Mouse (Mus musculus) liver, embryonic 15.5 days (tissue): ENCODE results near the gene Phb2. TPM values are rescaled to one million over a fixed set of nuclear protein-coding genes. Genes with fewer than 3 reads are reported as not detected.

ENCODE experiments used
- microRNA counts: library from miRNA; unstranded; fragments of <30 nt; microRNA quantifications from one replicate; lab custom pipeline; 2016
- microRNA-seq: library from miRNA; unstranded; fragments of <30 nt; microRNA quantifications from one replicate; pipeline ENCODE4, GENCODE M21; 2016
- polyA plus RNA-seq: library from polyadenylated mRNA; unstranded; fragments of >200 nt; fragmentation: Nextera tagmentation; extraction: Ambion mirVana; gene quantifications from 2 replicates; pipeline ENCODE4 v1.2.1, GENCODE M21; 2015

Phb2 gene
- polyA plus RNA-seq, 1 experiment from 2014 or later = 243 TPM

MicroRNAs within 50 kb of the gene (microRNA counts, 519-probe panel; counts per million panel counts)
- microRNA mmu-miR-141 (lab: Ali Mortazavi, UCI) (not detected), microRNA mmu-miR-200c (lab: Ali Mortazavi, UCI) (2,369 counts per million, percentile 39 among the panel's probes with 10 or more counts)

Small RNA genes within 50 kb of the gene (microRNA-seq; reads per million reads assigned to microRNA genes)
- 85.5 reads per million, percentile 51 among the genes with 10 or more reads in this experiment for gene Mir141
- gene Mir200c = 608 reads per million, percentile 72 among the genes with 10 or more reads in this experiment

Other genes starting within 250 kb of the Phb2 start
- 4.2 and 5.0 TPM in 2 replicates for gene Clstn3, start 247.5 kb upstream of the Phb2 start, polyA plus RNA-seq
- 11.2 and 12.5 TPM in 2 replicates for gene C1rl, start 219.2 kb upstream of the Phb2 start, polyA plus RNA-seq
- gene C1ra, start 199.9 kb upstream of the Phb2 start, polyA plus RNA-seq = 18.8 and 22.5 TPM in 2 replicates
- gene C1s1, start 170.0 kb upstream of the Phb2 start, polyA plus RNA-seq = 47.0 and 59.5 TPM in 2 replicates
- not detected in 2 replicates for gene C1rb, start 142.0 kb upstream of the Phb2 start, polyA plus RNA-seq
- not detected in 2 replicates for gene C1s2, start 76.3 kb upstream of the Phb2 start, polyA plus RNA-seq
- 82.0 and 85.6 TPM in 2 replicates for gene Lpcat3, start 49.3 kb upstream of the Phb2 start, polyA plus RNA-seq
- 122 and 128 TPM in 2 replicates for gene Emg1, start 158 bp upstream of the Phb2 start, polyA plus RNA-seq
- gene Ptpn6, start 26.4 kb downstream of the Phb2 start, polyA plus RNA-seq = 38.1 and 43.7 TPM in 2 replicates
- 75.9 and 76.4 TPM in 2 replicates for gene Grcc10, start 29.0 kb downstream of the Phb2 start, polyA plus RNA-seq
- not detected in 2 replicates for gene Gm45234, start 43.7 kb downstream of the Phb2 start, polyA plus RNA-seq
- gene Atn1, start 44.2 kb downstream of the Phb2 start, polyA plus RNA-seq = 1.3 and 2.0 TPM in 2 replicates
- 0.39 and 0.41 TPM in 2 replicates for gene Eno2, start 57.3 kb downstream of the Phb2 start, polyA plus RNA-seq
- gene Lrrc23, start 67.4 kb downstream of the Phb2 start, polyA plus RNA-seq = not detected in 2 replicates
- gene Spsb2, start 96.3 kb downstream of the Phb2 start, polyA plus RNA-seq = 9.2 and 9.5 TPM in 2 replicates
- gene Tpi1, start 102.0 kb downstream of the Phb2 start, polyA plus RNA-seq = 405 and 414 TPM in 2 replicates
- gene Usp5, start 117.1 kb downstream of the Phb2 start, polyA plus RNA-seq = 54.9 and 55.4 TPM in 2 replicates
- gene Cdca3, start 117.2 kb downstream of the Phb2 start, polyA plus RNA-seq = 192 and 194 TPM in 2 replicates
- 0.29 and 0.68 TPM in 2 replicates for gene Gnb3, start 127.9 kb downstream of the Phb2 start, polyA plus RNA-seq
- gene P3h3, start 145.4 kb downstream of the Phb2 start, polyA plus RNA-seq = 1.6 TPM in 2 replicates
- gene Gpr162, start 151.6 kb downstream of the Phb2 start, polyA plus RNA-seq = 0.06 and 0.09 TPM in 2 replicates
- gene Cd4, start 175.9 kb downstream of the Phb2 start, polyA plus RNA-seq = 0.07 and 0.20 TPM in 2 replicates
- gene Lag3, start 199.4 kb downstream of the Phb2 start, polyA plus RNA-seq = 0.13 and 0.18 TPM in 2 replicates
- 56.2 and 62.7 TPM in 2 replicates for gene Ptms, start 207.8 kb downstream of the Phb2 start, polyA plus RNA-seq
- 119 and 127 TPM in 2 replicates for gene Mlf2, start 219.1 kb downstream of the Phb2 start, polyA plus RNA-seq